Mouse (Mus musculus) kidney, embryonic 15.5 days (tissue): ENCODE data around the gene Pacs1. TPM values are rescaled to one million over a fixed set of nuclear protein-coding genes. Genes with fewer than 3 reads are reported as not detected.

Source experiments
- ATAC-seq: fragments of 200-750 bp; cut with Nextera tagmentation; replicated peaks from 2 replicates; pipeline ENCODE4 v1.8.0; 2017; ENCODE audit warnings: moderate TSS enrichment; ENCODE audit not compliant: low FRiP score
- H3K27ac ChIP-seq: fragments of 300-500 bp; sonication (generic); 2 replicates; pipeline ENCODE4 v1.5.1; 2015; ENCODE audit warnings: mild to moderate bottlenecking, inconsistent platforms
- H3K27me3 ChIP-seq: fragments of 300-500 bp; sonication (generic); 2 replicates; pipeline ENCODE4 v1.6.1; 2015; ENCODE audit warnings: inconsistent platforms
- H3K36me3 ChIP-seq: fragments of 300-500 bp; sonication (generic); 2 replicates; pipeline ENCODE4 v1.6.1; 2015; ENCODE audit warnings: inconsistent platforms
- H3K4me1 ChIP-seq: fragments of 300-500 bp; sonication (generic); 2 replicates; pipeline ENCODE4 v1.6.1; 2015; ENCODE audit warnings: inconsistent platforms
- H3K4me2 ChIP-seq: fragments of 300-500 bp; sonication (generic); 2 replicates; pipeline ENCODE4 v1.6.1; 2015; ENCODE audit warnings: moderate library complexity, mild to moderate bottlenecking, inconsistent platforms
- H3K4me3 ChIP-seq: fragments of 300-500 bp; sonication (generic); replicated peaks from 2 replicates; pipeline ENCODE4 v1.5.1; 2015; ENCODE audit warnings: mild to moderate bottlenecking, inconsistent platforms
- H3K9ac ChIP-seq: fragments of 300-500 bp; sonication (generic); 2 replicates; pipeline ENCODE4 v1.6.1; 2015; ENCODE audit warnings: mild to moderate bottlenecking, inconsistent platforms
- H3K9me3 ChIP-seq: fragments of 300-500 bp; sonication (generic); replicated peaks from 2 replicates; pipeline ENCODE4 v1.6.1; 2016; ENCODE audit warnings: inconsistent platforms
- WGBS: fragments of 180-500 bp; shearing (Covaris S2); methylation state at CpG from one replicate; pipeline ENCODE4 v1.1.7; 2015; ENCODE audit warnings: mixed read lengths; 5-methylcytosine and 5-hydroxymethylcytosine counted together
- polyA plus RNA-seq: library from polyadenylated mRNA; unstranded; fragments of >200 nt; fragmentation: Nextera tagmentation; extraction: Ambion mirVana; gene quantifications from 2 replicates; pipeline ENCODE4 v1.2.1, GENCODE M21; 2015

The Pacs1 gene
- polyA plus RNA-seq, 1 experiment from 2014 or later = 25.0 TPM

DNA sequence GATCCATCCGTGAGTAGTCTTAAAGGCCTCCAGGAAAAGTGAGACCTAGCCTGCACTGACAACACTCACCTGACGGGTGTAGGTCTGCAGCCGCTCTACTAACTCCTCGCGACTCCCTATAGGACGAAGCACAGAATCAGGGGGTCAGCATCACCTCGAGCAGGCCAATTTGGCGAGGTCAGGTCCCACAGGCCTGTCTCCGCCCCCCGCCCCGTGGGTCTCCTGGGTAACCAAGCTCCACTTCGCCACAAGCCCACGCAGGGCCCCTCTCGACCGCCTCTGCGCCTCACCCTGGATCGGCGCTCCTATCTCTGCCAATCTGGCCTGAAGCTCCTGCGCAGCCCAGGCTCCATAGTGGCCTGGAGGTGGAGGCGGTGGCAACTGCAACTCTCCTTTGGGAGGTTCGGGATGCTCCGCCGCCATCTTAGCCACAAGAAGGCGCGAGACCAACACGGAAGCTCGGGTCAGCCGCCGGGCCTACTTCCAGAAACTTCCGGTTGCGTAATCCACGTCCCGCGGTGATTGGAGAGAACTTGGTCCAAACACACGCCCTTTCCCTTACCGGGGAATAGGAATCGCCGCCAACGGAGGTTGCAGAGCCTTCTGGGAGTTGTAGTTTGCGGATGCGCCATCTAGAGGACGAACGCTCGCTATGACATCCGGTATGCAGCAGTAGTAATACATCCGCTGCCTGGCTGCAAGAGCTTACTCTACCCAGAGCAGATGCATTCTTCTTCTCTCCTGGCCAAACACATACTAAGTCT lies 22.2 kb upstream of the Pacs1 start, which contains the start of gene Sf3b2:
Sf3b2 (minus strand) TSS at position 484 of the 764 bp plus-strand sequence.
- H3K27ac ChIP-seq = peak within 1 kb of the TSS; percentile 91
- H3K4me2 ChIP-seq = peak within 1 kb of the TSS; percentile 80
- WGBS = under 1% methylated on average over 46 of the region's 46 CpGs
- H3K9me3 ChIP-seq = no peaks in the 10 kb centered on the region
- H3K27me3 ChIP-seq = peaks cover 11% of the 10 kb centered on the region; the same call in 1 of the 2 replicates
- peak; percentile 96 for ATAC-seq
- H3K9ac ChIP-seq = peak within 1 kb of the TSS; percentile 83
- H3K36me3 ChIP-seq = peaks cover 41% of the 10 kb centered on the region
- H3K4me1 ChIP-seq = peaks cover 48% of the 10 kb centered on the region
- H3K4me3 ChIP-seq = peak within 1 kb of the TSS; percentile 94

DNA sequence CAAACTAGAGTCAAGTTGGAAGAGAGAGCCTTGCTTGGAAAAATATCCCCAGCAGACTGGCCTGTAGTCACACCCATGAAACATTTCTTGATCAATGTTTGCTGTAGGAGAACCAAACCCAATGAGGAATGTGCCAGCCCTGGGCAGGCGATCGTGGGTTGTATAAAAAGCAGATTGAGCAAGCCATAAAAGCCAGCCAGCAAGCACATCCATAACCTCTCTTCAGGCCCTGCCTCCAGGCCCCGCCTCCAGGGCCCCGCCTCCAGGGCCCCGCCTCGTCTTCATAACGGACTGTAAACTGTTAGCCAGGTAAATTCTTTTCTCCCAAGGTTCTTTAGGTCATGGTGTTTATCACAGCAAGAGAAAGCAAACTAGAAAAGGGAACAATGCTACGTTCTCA lies 5.5 kb upstream of the Pacs1 start:
- Histone ChIP-seq H3K4me1 (peaks cover 12% of the 10 kb centered on the region), H3K4me2 (no peak overlapping the region), H3K4me3 (no peak overlapping the region), H3K9ac (no peak overlapping the region), H3K27me3 (no peaks in the 10 kb centered on the region), H3K9me3 (no peaks in the 10 kb centered on the region), H3K36me3 (peaks cover 90% of the 10 kb centered on the region), H3K27ac (no peak overlapping the region)
- ATAC-seq = no peak
- WGBS = 79% methylated on average over 8 of the region's 8 CpGs

DNA sequence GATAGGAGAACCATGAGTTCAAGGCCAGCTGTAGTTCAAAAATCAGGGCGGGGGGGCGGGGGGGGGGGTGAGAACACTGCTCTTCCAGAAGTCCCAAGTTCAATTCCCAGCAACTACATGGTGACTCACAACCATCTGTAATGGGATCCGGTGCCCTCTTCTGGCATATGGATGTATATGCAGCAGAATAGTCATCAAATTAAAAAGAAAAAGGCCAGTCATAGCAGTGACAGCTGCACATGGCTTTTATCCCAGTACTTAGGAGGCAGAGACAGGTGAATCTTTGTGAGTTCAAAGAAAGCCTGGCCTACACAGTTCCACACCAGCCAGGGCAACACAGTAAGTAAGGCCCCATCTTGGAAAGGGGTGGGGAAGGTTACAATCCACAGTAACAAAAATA lies 4.2 kb upstream of the Pacs1 start:
- no peak overlapping the region for H3K9ac ChIP-seq
- H3K4me2 ChIP-seq = no peak overlapping the region
- WGBS = 98% methylated on average over 3 of the region's 3 CpGs
- H3K36me3 ChIP-seq = peaks cover 78% of the 10 kb centered on the region
- H3K27ac ChIP-seq = no peak overlapping the region
- H3K4me3 ChIP-seq = no peak overlapping the region
- H3K9me3 ChIP-seq = no peaks in the 10 kb centered on the region
- H3K4me1 ChIP-seq = peaks cover 15% of the 10 kb centered on the region
- H3K27me3 ChIP-seq = no peaks in the 10 kb centered on the region
- ATAC-seq = no peak

DNA sequence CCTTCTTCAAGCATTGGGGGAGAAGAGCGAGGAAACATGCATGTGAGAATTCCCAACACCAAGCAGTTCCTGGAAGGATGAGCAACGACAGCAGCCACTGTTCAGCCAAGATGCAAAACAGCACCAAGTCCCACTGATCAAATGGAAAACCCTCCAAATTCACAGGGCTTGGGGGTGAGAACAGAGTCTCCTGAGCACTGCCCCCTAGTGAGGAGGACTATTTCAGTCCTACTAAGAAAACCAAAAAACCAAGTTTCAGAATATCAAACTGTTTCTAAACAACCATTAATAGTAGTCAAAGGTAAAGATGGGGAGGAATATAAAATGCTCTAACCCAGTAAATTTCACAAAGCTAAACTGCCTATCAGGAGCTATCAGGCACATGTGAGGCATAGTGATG lies 3.6 kb upstream of the Pacs1 start:
- peaks cover 22% of the 10 kb centered on the region for H3K4me1 ChIP-seq
- peaks cover 72% of the 10 kb centered on the region for H3K36me3 ChIP-seq
- 91% methylated on average over 2 of the region's 2 CpGs for WGBS
- H3K4me2 ChIP-seq = no peak overlapping the region
- H3K27me3 ChIP-seq = no peaks in the 10 kb centered on the region
- H3K4me3 ChIP-seq = no peak overlapping the region
- H3K9ac ChIP-seq = no peak overlapping the region
- no peak for ATAC-seq
- H3K9me3 ChIP-seq = no peaks in the 10 kb centered on the region
- H3K27ac ChIP-seq = no peak overlapping the region

DNA sequence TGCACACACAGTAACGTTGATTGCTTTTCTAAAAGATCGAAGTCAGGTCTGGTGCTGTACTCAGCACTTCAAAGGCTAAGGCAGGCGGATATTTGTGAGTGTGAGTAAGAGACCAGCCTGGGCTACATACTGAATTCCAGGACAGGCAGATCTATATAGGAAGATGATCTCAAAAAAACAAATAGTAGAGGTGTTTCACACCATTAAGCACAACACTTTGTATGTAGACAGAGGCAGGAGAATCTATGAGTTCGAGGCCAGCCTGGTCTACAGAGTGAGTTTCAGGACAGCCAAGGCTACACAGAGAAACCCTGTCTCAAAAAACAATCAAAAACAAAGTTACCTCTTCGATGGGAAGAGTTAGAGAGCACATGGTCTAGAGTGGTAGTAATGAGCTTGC lies 2.8 kb upstream of the Pacs1 start:
- no peak overlapping the region for H3K4me3 ChIP-seq
- no peak for ATAC-seq
- H3K4me2 ChIP-seq = no peak overlapping the region
- WGBS = 94% methylated on average over 5 of the region's 5 CpGs
- no peaks in the 10 kb centered on the region for H3K9me3 ChIP-seq
- no peak overlapping the region for H3K9ac ChIP-seq
- H3K27ac ChIP-seq = no peak overlapping the region
- no peaks in the 10 kb centered on the region for H3K27me3 ChIP-seq
- peaks cover 64% of the 10 kb centered on the region for H3K36me3 ChIP-seq
- H3K4me1 ChIP-seq = peaks cover 27% of the 10 kb centered on the region

DNA sequence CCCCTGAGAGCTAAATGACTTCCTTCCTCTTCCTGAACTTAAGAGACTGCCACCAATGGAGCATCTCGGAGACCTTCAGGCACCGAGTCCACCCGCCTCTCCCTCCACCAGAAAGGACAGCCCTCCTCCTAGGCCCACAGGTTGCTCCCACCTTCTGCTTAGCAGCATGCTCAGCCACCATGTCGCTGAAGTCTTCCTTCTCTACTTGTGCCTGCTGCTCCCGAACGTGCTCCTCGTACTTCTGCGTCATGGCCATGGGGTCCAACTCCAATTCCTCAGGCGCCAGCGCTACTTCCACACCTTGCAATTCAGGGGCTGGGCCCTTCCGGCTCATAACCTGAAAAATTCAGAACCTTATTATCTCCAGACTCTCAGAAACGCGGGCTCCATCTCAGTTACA lies 1.7 kb upstream of the Pacs1 start:
- Histone ChIP-seq H3K36me3 (peaks cover 59% of the 10 kb centered on the region), H3K4me2 (no peak overlapping the region), H3K27ac (peak overlapping the region; percentile 93; the same call in 1 of the 2 replicates), H3K27me3 (no peaks in the 10 kb centered on the region), H3K9me3 (no peaks in the 10 kb centered on the region), H3K4me3 (no peak overlapping the region), H3K9ac (no peak overlapping the region), H3K4me1 (peaks cover 36% of the 10 kb centered on the region)
- WGBS = 92% methylated on average over 13 of the region's 13 CpGs
- ATAC-seq = no peak

DNA sequence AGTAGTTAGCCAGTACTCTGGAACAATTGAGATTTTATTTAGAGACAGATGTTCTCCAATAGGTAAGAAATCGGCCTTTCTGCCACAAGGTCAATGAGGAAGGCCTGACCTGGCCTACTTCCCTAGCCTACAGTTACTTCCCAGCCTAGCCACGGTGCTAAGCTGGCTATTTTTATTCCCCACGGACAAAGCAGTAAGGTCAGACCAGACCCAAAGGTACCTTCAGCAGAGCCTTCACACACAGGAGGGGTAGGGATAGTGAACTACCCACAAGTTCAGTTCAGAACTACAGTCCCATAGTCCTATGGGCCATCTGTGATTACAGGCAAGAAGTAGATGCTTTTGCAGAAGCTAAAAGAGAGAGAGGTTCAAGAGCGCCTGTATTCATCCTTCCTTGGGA lies 997 bp upstream of the Pacs1 start:
- Histone ChIP-seq H3K9ac (no peak overlapping the region; the same call in 1 of the 2 replicates), H3K4me3 (peak overlapping the region; percentile 86; the same call in 1 of the 2 replicates), H3K27me3 (no peaks in the 10 kb centered on the region), H3K27ac (peak overlapping the region; percentile 93), H3K36me3 (peaks cover 51% of the 10 kb centered on the region), H3K4me2 (peak overlapping the region; percentile 86; the same call in 1 of the 2 replicates), H3K9me3 (no peaks in the 10 kb centered on the region), H3K4me1 (peaks cover 36% of the 10 kb centered on the region)
- ATAC-seq = no peak
- 69% methylated on average over 4 of the region's 4 CpGs for WGBS

DNA sequence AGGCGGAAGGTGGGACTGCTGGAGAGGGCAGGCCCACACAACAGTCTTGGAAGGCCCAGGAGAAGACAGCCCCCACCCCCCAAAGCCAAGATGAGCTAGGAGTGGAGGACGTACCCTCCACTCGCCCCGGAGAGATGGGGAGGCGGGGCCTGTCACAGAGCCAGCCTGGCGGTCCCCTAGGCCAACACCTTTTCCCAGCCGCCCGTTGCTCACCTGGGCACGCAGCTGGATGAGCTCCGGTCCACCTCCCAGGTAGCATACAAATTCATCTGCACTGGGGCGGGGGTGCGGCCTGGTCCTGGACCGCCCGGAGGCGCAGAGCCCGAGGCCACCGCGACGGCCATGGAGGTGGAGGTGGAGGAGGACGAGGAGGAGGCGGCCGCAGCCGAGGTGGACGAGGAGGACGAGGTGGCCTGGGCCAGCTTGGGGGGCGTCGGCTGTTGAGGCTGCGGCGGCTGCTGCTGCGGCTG lies 558 bp downstream of the Pacs1 start:
- H3K27ac ChIP-seq = peak overlapping the region; percentile 93
- H3K9me3 ChIP-seq = no peaks in the 10 kb centered on the region
- H3K4me3 ChIP-seq = peak overlapping the region; percentile 86
- ATAC-seq = peak; percentile 69
- WGBS = under 1% methylated on average over 29 of the region's 30 CpGs
- peak overlapping the region; percentile 93 for H3K9ac ChIP-seq
- H3K4me1 ChIP-seq = peaks cover 36% of the 10 kb centered on the region
- peak overlapping the region; percentile 86 for H3K4me2 ChIP-seq
- H3K36me3 ChIP-seq = peaks cover 36% of the 10 kb centered on the region
- H3K27me3 ChIP-seq = no peaks in the 10 kb centered on the region

DNA sequence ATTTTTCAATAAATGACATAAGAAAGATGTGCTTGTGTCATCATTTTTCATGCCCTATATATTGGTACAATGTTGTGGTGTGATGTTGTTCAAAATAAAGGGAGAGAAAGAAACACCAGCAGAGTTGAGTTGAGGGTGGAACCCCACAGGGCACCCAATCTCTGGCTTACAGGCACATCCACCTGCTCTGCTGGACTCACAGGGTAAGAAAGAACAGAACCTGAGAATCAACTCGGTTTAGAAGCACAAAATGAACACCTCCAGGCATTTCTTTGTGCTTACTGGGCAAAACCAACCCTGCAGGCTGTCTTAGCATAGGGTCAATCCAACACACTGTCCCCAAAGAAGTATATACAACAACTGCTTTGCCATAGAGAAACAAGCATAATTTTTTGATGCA lies 1.5 kb downstream of the Pacs1 start:
- Histone ChIP-seq H3K36me3 (peaks cover 28% of the 10 kb centered on the region), H3K4me1 (peaks cover 36% of the 10 kb centered on the region), H3K4me3 (peak overlapping the region; percentile 86), H3K9ac (no peak overlapping the region), H3K9me3 (no peaks in the 10 kb centered on the region), H3K27ac (no peak overlapping the region), H3K27me3 (no peaks in the 10 kb centered on the region), H3K4me2 (peak overlapping the region; percentile 86)
- no peak for ATAC-seq
- WGBS = 48% methylated on average over 1 of the region's 1 CpGs

DNA sequence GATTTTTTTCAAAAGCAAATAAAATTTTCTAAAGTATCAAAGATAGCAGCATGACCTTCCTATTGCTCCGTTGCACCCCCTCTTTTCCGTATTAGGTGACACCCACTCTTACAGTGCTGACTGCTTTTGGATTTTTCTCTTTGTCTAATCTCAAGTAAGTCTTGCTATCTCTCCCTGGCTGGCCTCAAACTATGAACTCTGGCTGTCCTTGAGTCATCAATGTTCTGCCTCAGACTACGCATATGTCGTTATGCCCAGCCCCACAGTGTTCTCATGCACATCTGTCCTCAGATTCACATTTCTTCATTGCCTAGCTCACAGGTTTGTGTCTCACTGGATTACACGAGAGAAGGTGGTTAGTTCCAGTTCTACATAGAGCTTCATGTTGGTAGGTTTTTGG lies 3.5 kb downstream of the Pacs1 start:
- 82% methylated on average over 5 of the region's 5 CpGs for WGBS
- Histone ChIP-seq H3K9ac (no peak overlapping the region), H3K4me3 (no peak overlapping the region), H3K27ac (no peak overlapping the region), H3K4me1 (peaks cover 34% of the 10 kb centered on the region), H3K9me3 (no peaks in the 10 kb centered on the region), H3K36me3 (peaks cover 8% of the 10 kb centered on the region), H3K4me2 (no peak overlapping the region), H3K27me3 (no peaks in the 10 kb centered on the region)
- no peak for ATAC-seq

DNA sequence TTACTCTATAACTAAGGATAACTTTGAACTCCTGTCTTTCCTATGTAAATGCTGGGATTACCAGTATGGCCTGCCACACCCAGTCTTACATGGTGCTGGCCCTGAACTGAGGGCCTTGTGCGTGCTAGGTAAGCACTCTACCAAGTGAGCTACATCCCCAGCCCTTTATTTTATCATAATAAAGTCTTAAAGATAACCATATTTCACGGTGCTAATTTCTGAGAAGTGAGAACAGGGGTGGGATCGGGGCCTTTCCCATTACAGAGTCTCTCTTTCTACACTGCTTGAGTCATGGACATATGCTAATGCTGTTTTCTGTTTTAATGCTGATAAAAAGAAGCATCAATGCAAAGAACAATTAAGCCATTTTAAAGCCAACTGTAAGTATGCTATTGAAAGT lies 4.0 kb downstream of the Pacs1 start:
- ATAC-seq = no peak
- peaks cover 28% of the 10 kb centered on the region for H3K4me1 ChIP-seq
- no peak overlapping the region for H3K4me3 ChIP-seq
- H3K9ac ChIP-seq = no peak overlapping the region
- H3K36me3 ChIP-seq = peaks cover 3% of the 10 kb centered on the region
- 88% methylated on average over 3 of the region's 3 CpGs for WGBS
- H3K9me3 ChIP-seq = no peaks in the 10 kb centered on the region
- no peaks in the 10 kb centered on the region for H3K27me3 ChIP-seq
- no peak overlapping the region for H3K27ac ChIP-seq
- H3K4me2 ChIP-seq = no peak overlapping the region

DNA sequence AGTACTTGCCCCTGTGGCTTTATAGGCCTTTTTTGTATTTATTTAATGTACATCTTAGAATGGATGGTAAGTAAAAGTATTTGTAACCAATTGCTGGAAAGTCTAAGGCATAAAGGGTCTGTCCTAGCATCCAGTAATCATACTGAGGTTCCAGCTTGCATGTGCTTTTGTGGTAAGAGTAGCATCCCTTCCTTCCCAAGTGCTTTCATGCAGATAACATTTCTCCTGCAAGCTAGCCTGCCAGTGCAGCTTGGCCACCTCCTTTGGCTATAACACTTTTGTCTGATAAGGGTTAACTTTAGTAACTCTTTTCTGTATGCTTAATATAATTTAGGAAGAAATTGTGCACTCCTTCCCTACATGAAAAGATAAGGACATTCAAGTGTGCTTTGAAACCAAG lies 4.9 kb downstream of the Pacs1 start:
- H3K4me2 ChIP-seq = no peak overlapping the region
- no peak overlapping the region for H3K9ac ChIP-seq
- H3K36me3 ChIP-seq = no peaks in the 10 kb centered on the region
- H3K4me3 ChIP-seq = no peak overlapping the region
- ATAC-seq = no peak
- no peak overlapping the region for H3K27ac ChIP-seq
- H3K4me1 ChIP-seq = peaks cover 21% of the 10 kb centered on the region
- no peaks in the 10 kb centered on the region for H3K27me3 ChIP-seq
- H3K9me3 ChIP-seq = no peaks in the 10 kb centered on the region
